Comparison of ENCODE assay signal across 8 mouse cellular contexts in genomic region chr11:96997380-96997956, GRCm38 (mm10). TPM values are rescaled to one million over a fixed set of nuclear protein-coding genes. Genes with fewer than 3 reads are reported as not detected.
A peak's percentile ranks its signal among the peaks of the same experiment; 100 is the strongest.
DNase-seq lines count a peak whose midpoint lies in the region; ATAC-seq lines count a peak whose summit lies in the region.

No protein-coding gene starts in this region.

- H3K4me3 ChIP-seq in embryonic facial prominence, embryonic 13.5 days: peak overlapping the region; percentile 38
- H3K4me3 ChIP-seq in limb, embryonic 10.5 days: peak overlapping the region; percentile 54

- H3K4me2 ChIP-seq in embryonic facial prominence, embryonic 13.5 days: peak overlapping the region; percentile 62

- DNase-seq in A20 (ENCODE audit: low read depth, low spot score): peak; percentile 56
- DNase-seq in CD4-positive helper T cell, adult 2 months (ENCODE audit: low read depth, low spot score): peak; percentile 62
- DNase-seq in heart, postnatal 36 days: peak; percentile 38 to 63
- peak; percentile 75 for DNase-seq in limb, embryonic 10.5 days (ENCODE audit: low spot score)
- DNase-seq in neural tube, embryonic 10.5 days (ENCODE audit: extremely low spot score, low spot score): peak; percentile 66
- no peak for DNase-seq in thymus, postnatal 36 days

- WGBS in embryonic facial prominence, embryonic 13.5 days: 5% methylated on average over 30 of the region's 30 CpGs
- 5% methylated on average over 29 of the region's 30 CpGs for WGBS in limb, embryonic 10.5 days

- no peaks in the 10 kb centered on the region for H3K9me3 ChIP-seq in embryonic facial prominence, embryonic 13.5 days
- H3K9me3 ChIP-seq in limb, embryonic 10.5 days (replicated peaks): no peaks in the 10 kb centered on the region

- no peak overlapping the region for H3K27ac ChIP-seq in embryonic facial prominence, embryonic 13.5 days
- H3K27ac ChIP-seq in limb, embryonic 10.5 days: peak overlapping the region; percentile 86

- H3K27me3 ChIP-seq in embryonic facial prominence, embryonic 13.5 days: peaks cover 82% of the 10 kb centered on the region
- H3K27me3 ChIP-seq in limb, embryonic 10.5 days (ENCODE audit: low read depth, poor library complexity, severe bottlenecking): peaks cover 86% of the 10 kb centered on the region

- H3K9ac ChIP-seq in embryonic facial prominence, embryonic 13.5 days: peak overlapping the region; percentile 67

- no peaks in the 10 kb centered on the region for H3K36me3 ChIP-seq in embryonic facial prominence, embryonic 13.5 days
- no peaks in the 10 kb centered on the region for H3K36me3 ChIP-seq in limb, embryonic 10.5 days

- intact Hi-C loops in heart, postnatal 36 days (cut with DNase I): no loop called here

- peaks cover 19% of the 10 kb centered on the region for H3K4me1 ChIP-seq in embryonic facial prominence, embryonic 13.5 days
- peaks cover 53% of the 10 kb centered on the region for H3K4me1 ChIP-seq in limb, embryonic 10.5 days

- ATAC-seq in embryonic facial prominence, embryonic 13.5 days (ENCODE audit: insufficient number of reproducible peaks, insufficient read depth, low FRiP score, low TSS enrichment, low read depth): no peak
- ATAC-seq in inflammation-experienced regulatory T-cells, adult 6 months: no peak

RNA-seq across cellular contexts. Expression of gene Sp2, which starts 14.7 kb away (rescaled TPM):
- polyA plus RNA-seq in embryonic facial prominence, embryonic 13.5 days (2015; fragmentation: Nextera tagmentation; extraction: Ambion mirVana): 15.9 and 18.0 TPM in 2 replicates
- total RNA-seq in heart, postnatal 36 days (2021): 10 to 100 TPM; 10.3 to 13.8 TPM
- 26.1 and 28.1 TPM in 2 replicates for polyA plus RNA-seq in limb, embryonic 10.5 days (2016; fragmentation: Nextera tagmentation; extraction: Ambion mirVana)
- 10 to 100 TPM; 20.4 to 24.7 (median 20.9) TPM for polyA plus RNA-seq in inflammation-experienced regulatory T-cells, adult 6 months (2017; shearing (Covaris generic))

RNA-seq across cellular contexts. Expression of gene Sp6, which starts 15.7 kb away (rescaled TPM):
- polyA plus RNA-seq in embryonic facial prominence, embryonic 13.5 days (2015; fragmentation: Nextera tagmentation; extraction: Ambion mirVana): 2.1 and 3.3 TPM in 2 replicates
- under 1 TPM in 1 of 2 experiments, not detected in 1; 0.14 TPM for total RNA-seq in heart, postnatal 36 days (2021)
- polyA plus RNA-seq in limb, embryonic 10.5 days (2016; fragmentation: Nextera tagmentation; extraction: Ambion mirVana): 9.2 and 11.8 TPM in 2 replicates
- 1 to 10 TPM in 1 of 3 experiments, under 1 TPM in 1, not detected in 1; 0.19 to 2.7 TPM for polyA plus RNA-seq in inflammation-experienced regulatory T-cells, adult 6 months (2017; shearing (Covaris generic))

RNA-seq across cellular contexts. Expression of gene Scrn2, which starts 32.3 kb away (rescaled TPM):
- polyA plus RNA-seq in embryonic facial prominence, embryonic 13.5 days (2015; fragmentation: Nextera tagmentation; extraction: Ambion mirVana): 25.0 and 30.6 TPM in 2 replicates
- 10 to 100 TPM; 13.7 to 14.1 TPM for total RNA-seq in heart, postnatal 36 days (2021)
- polyA plus RNA-seq in limb, embryonic 10.5 days (2016; fragmentation: Nextera tagmentation; extraction: Ambion mirVana): 47.5 and 50.4 TPM in 2 replicates
- polyA plus RNA-seq in inflammation-experienced regulatory T-cells, adult 6 months (2017; shearing (Covaris generic)): 1 to 10 TPM; 6.2 to 8.8 (median 6.5) TPM

RNA-seq across cellular contexts. Expression of gene Lrrc46, which starts 43.7 kb away (rescaled TPM):
- 0.72 and 1.5 TPM in 2 replicates for polyA plus RNA-seq in embryonic facial prominence, embryonic 13.5 days (2015; fragmentation: Nextera tagmentation; extraction: Ambion mirVana)
- not detected for total RNA-seq in heart, postnatal 36 days (2021)
- polyA plus RNA-seq in limb, embryonic 10.5 days (2016; fragmentation: Nextera tagmentation; extraction: Ambion mirVana): 0.90 and 1.0 TPM in 2 replicates
- not detected for polyA plus RNA-seq in inflammation-experienced regulatory T-cells, adult 6 months (2017; shearing (Covaris generic))

RNA-seq across cellular contexts. Expression of gene Mrpl10, which starts 43.9 kb away (rescaled TPM):
- 82.0 and 82.7 TPM in 2 replicates for polyA plus RNA-seq in embryonic facial prominence, embryonic 13.5 days (2015; fragmentation: Nextera tagmentation; extraction: Ambion mirVana)
- 10 to 100 TPM; 85.0 to 89.8 TPM for total RNA-seq in heart, postnatal 36 days (2021)
- polyA plus RNA-seq in limb, embryonic 10.5 days (2016; fragmentation: Nextera tagmentation; extraction: Ambion mirVana): 93.6 and 94.8 TPM in 2 replicates
- polyA plus RNA-seq in inflammation-experienced regulatory T-cells, adult 6 months (2017; shearing (Covaris generic)): 10 to 100 TPM; 61.1 to 66.7 (median 63.2) TPM

Comparison
In these comparisons a context has a peak if more than half of its experiments do, and no peak if none do; other contexts are left out.
1. DNase-seq: peak in A20 (single experiment), CD4-positive helper T cell, adult 2 months (single experiment), heart, postnatal 36 days (2 of 2), limb, embryonic 10.5 days (single experiment) and neural tube, embryonic 10.5 days (single experiment); none in thymus, postnatal 36 days (0 of 2).